8 mouse cellular contexts compared by ENCODE assay signal in genomic region chr8:61908303-61909215, GRCm38 (mm10). TPM values are rescaled to one million over a fixed set of nuclear protein-coding genes. Genes with fewer than 3 reads are reported as not detected.
DNase-seq lines count a peak whose midpoint lies in the region; ATAC-seq lines count a peak whose summit lies in the region.

No protein-coding gene starts in this region.

- no peak overlapping the region for H3K4me2 ChIP-seq in midbrain, embryonic 14.5 days (ENCODE audit: low read length)
- no peak overlapping the region for H3K4me2 ChIP-seq in midbrain, embryonic 13.5 days (replicated peaks)
- H3K4me2 ChIP-seq in lung, embryonic 15.5 days = peak overlapping the region; percentile 28
- H3K4me2 ChIP-seq in hindbrain, embryonic 13.5 days = no peak overlapping the region

- ATAC-seq in midbrain, embryonic 14.5 days (ENCODE audit: low FRiP score, low TSS enrichment) = no peak
- no peak for ATAC-seq in midbrain, embryonic 13.5 days
- ATAC-seq in lung, embryonic 15.5 days (ENCODE audit: borderline replicate concordance, extremely low read depth, low FRiP score, low TSS enrichment) = peak; percentile 79; the same call in 1 of the 2 replicates
- ATAC-seq in hindbrain, embryonic 13.5 days (ENCODE audit: low FRiP score) = no peak

- 74% methylated on average over 13 of the region's 13 CpGs for WGBS in midbrain, embryonic 14.5 days
- 78% methylated on average over 13 of the region's 13 CpGs for WGBS in midbrain, embryonic 13.5 days
- WGBS in lung, embryonic 15.5 days = 41% methylated on average over 13 of the region's 13 CpGs
- WGBS in hindbrain, embryonic 13.5 days = 77% methylated on average over 13 of the region's 13 CpGs

- no peaks in the 10 kb centered on the region for H3K4me1 ChIP-seq in midbrain, embryonic 14.5 days (ENCODE audit: control insufficient read depth, insufficient read depth, low read length)
- no peaks in the 10 kb centered on the region for H3K4me1 ChIP-seq in midbrain, embryonic 13.5 days (replicated peaks)
- peaks cover 12% of the 10 kb centered on the region; the same call in 1 of the 2 replicates for H3K4me1 ChIP-seq in lung, embryonic 15.5 days
- no peaks in the 10 kb centered on the region for H3K4me1 ChIP-seq in hindbrain, embryonic 13.5 days (replicated peaks)

- no peaks in the 10 kb centered on the region for H3K36me3 ChIP-seq in midbrain, embryonic 14.5 days (ENCODE audit: control insufficient read depth, insufficient read depth, low read length)
- H3K36me3 ChIP-seq in midbrain, embryonic 13.5 days = no peaks in the 10 kb centered on the region
- H3K36me3 ChIP-seq in lung, embryonic 15.5 days = no peaks in the 10 kb centered on the region
- H3K36me3 ChIP-seq in hindbrain, embryonic 13.5 days = no peaks in the 10 kb centered on the region

- H3K4me3 ChIP-seq in midbrain, embryonic 14.5 days (replicated peaks; ENCODE audit: low read depth, low read length) = no peak overlapping the region
- no peak overlapping the region for H3K4me3 ChIP-seq in midbrain, embryonic 13.5 days (replicated peaks)
- no peak overlapping the region for H3K4me3 ChIP-seq in lung, embryonic 15.5 days
- no peak overlapping the region for H3K4me3 ChIP-seq in hindbrain, embryonic 13.5 days

- no peak overlapping the region for H3K9ac ChIP-seq in midbrain, embryonic 14.5 days (replicated peaks; ENCODE audit: low read length)
- no peak overlapping the region for H3K9ac ChIP-seq in midbrain, embryonic 13.5 days (replicated peaks)
- H3K9ac ChIP-seq in lung, embryonic 15.5 days = no peak overlapping the region
- H3K9ac ChIP-seq in hindbrain, embryonic 13.5 days = no peak overlapping the region

- H3K9me3 ChIP-seq in midbrain, embryonic 14.5 days (ENCODE audit: control insufficient read depth, low read length) = no peaks in the 10 kb centered on the region
- no peaks in the 10 kb centered on the region for H3K9me3 ChIP-seq in midbrain, embryonic 13.5 days
- no peaks in the 10 kb centered on the region for H3K9me3 ChIP-seq in lung, embryonic 15.5 days
- H3K9me3 ChIP-seq in hindbrain, embryonic 13.5 days = no peaks in the 10 kb centered on the region

- H3K27ac ChIP-seq in midbrain, embryonic 14.5 days (replicated peaks; ENCODE audit: low read depth, low read length) = no peak overlapping the region
- H3K27ac ChIP-seq in midbrain, embryonic 13.5 days = no peak overlapping the region
- H3K27ac ChIP-seq in lung, embryonic 15.5 days = peak overlapping the region; percentile 17; the same call in 1 of the 2 replicates
- H3K27ac ChIP-seq in hindbrain, embryonic 13.5 days = no peak overlapping the region

- DNase-seq in midbrain, embryonic 14.5 days = peak; percentile 23
- peak; percentile 9 to 20 for DNase-seq in frontal cortex, postnatal 36 days (ENCODE audit: low spot score in 2 of 2)
- DNase-seq in heart, postnatal 4 days = peak; percentile 81
- peak; percentile 56 for DNase-seq in yolk sac, embryonic 10.5 days (ENCODE audit: low spot score)
- DNase-seq in layer of hippocampus, adult 11-12 months (ENCODE audit: low spot score) = no peak

- H3K27me3 ChIP-seq in midbrain, embryonic 14.5 days (ENCODE audit: control insufficient read depth, insufficient read depth, low read length) = no peaks in the 10 kb centered on the region
- H3K27me3 ChIP-seq in midbrain, embryonic 13.5 days = no peaks in the 10 kb centered on the region
- no peaks in the 10 kb centered on the region for H3K27me3 ChIP-seq in lung, embryonic 15.5 days
- no peaks in the 10 kb centered on the region for H3K27me3 ChIP-seq in hindbrain, embryonic 13.5 days

RNA-seq across cellular contexts. Expression of gene Palld, which starts 6.1 kb away (rescaled TPM):
- polyA plus RNA-seq in midbrain, embryonic 14.5 days (2014; fragmentation: Nextera tagmentation; extraction: Ambion mirVana) = 13.6 and 19.4 TPM in 2 replicates
- 26.9 and 27.6 TPM in 2 replicates for polyA plus RNA-seq in midbrain, embryonic 13.5 days (2015; fragmentation: Nextera tagmentation; extraction: Ambion mirVana)
- 100 to 1,000 TPM; 311 to 316 TPM for total RNA-seq in heart, postnatal 4 days (2021)
- polyA plus RNA-seq in lung, embryonic 15.5 days (2015; fragmentation: Nextera tagmentation; extraction: Ambion mirVana) = 93.5 and 96.5 TPM in 2 replicates
- 24.5 and 25.2 TPM in 2 replicates for polyA plus RNA-seq in hindbrain, embryonic 13.5 days (2015; fragmentation: Nextera tagmentation; extraction: Ambion mirVana)

RNA-seq across cellular contexts. Expression of gene Ddx60, which starts 19.3 kb away (rescaled TPM):
- polyA plus RNA-seq in midbrain, embryonic 14.5 days (2014; fragmentation: Nextera tagmentation; extraction: Ambion mirVana) = 0.04 and 1.0 TPM in 2 replicates
- 0.26 and 0.36 TPM in 2 replicates for polyA plus RNA-seq in midbrain, embryonic 13.5 days (2015; fragmentation: Nextera tagmentation; extraction: Ambion mirVana)
- total RNA-seq in heart, postnatal 4 days (2021) = 1 to 10 TPM; 1.5 to 2.3 TPM
- 0.55 and 0.64 TPM in 2 replicates for polyA plus RNA-seq in lung, embryonic 15.5 days (2015; fragmentation: Nextera tagmentation; extraction: Ambion mirVana)
- polyA plus RNA-seq in hindbrain, embryonic 13.5 days (2015; fragmentation: Nextera tagmentation; extraction: Ambion mirVana) = 0.42 and 0.54 TPM in 2 replicates
